Mouse (Mus musculus): ENCODE results near the gene Mapk13.
"Not testable (repeated sequence)": the region's sequence is repeated elsewhere in the genome, so short reads cannot be mapped to it uniquely, and the experiment has no call there.

Gene Mapk13

DNA sequence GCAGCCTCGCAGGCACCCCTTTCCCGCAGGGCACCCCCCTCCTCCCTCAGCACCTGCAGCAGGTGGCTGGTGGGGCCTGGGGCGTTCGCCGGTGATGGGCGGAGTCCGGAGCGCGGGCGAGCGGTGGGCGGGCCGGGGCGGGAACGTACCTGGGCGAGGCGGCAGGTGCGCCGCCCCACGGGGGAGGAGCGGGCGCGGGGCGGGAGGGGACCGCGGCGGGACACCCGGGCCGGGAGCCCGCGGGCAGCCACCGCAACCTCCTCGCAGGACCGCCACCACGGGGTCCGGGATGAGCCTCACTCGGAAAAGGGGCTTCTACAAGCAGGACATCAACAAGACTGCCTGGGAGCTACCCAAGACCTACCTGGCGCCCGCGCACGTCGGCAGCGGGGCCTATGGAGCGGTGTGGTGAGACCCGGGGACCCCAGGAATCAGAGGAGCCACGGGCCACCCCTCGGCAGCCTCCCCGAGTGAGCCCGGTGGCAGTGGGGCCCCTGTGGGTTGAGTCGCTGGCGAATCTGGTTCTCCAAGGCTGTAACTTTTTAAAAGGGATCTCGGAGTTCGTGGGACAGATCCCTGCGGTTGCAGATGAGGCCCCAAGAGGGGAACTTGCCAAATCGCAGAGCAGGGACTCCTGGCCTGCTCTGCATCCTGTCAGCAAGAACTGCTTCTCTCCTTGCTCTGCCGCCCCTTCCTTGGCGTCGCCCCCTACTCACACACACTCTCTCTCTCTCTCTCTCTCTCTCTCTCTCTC is at the start of gene Mapk13:
Gene Mapk13 (plus strand): TSS at position 177 of the 754 bp plus-strand sequence.
- DNase-seq (ENCODE audit: low spot score in 2 of 2), result peak in 1 of 2 experiments; percentile 21

- DNase-seq (ENCODE audit: low spot score in 2 of 2), result no peak
Measured at GRCm38 (mm10) chr17:28725783-28726182, 43.3 kb upstream of the Mapk13 start, which contains the start of gene AC170998.1. Gene AC170998.1 (plus strand): TSS chr17:28726083.

- DNase-seq (ENCODE audit: low spot score in 2 of 2), result not testable (repeated sequence)
Measured at GRCm38 (mm10) chr17:28727511-28727910, 41.6 kb upstream of the Mapk13 start.

GRCm38 (mm10) chr17:28735317-28736105 is 33.6 kb upstream of the Mapk13 start:
- DNase-seq (ENCODE audit: low spot score in 2 of 2), result no peak

- DNase-seq (ENCODE audit: low spot score in 2 of 2), result no peak
Measured at GRCm38 (mm10) chr17:28736486-28736885, 32.6 kb upstream of the Mapk13 start.

GRCm38 (mm10) chr17:28737973-28738372 is 31.1 kb upstream of the Mapk13 start:
- no peak for DNase-seq (ENCODE audit: low spot score in 2 of 2)

DNA sequence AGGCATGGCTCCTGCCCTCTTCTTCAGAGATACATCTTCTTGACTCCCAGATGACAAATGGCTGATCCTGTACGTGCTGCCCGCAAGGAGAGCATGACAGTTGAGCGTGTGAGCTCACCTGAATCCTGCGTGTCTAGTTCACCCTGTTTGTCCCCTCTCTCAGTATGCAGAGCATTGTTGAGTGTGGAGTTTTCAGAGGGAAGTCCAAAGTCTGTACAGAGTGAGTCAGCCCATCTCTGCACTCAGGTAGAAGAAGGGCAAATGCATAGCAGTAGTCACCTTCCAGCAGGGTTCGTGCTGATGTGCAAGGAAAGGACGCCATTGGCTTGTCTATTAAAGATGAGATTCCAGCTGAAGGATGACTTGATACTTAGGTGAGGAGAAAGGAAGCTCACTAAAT is 29.9 kb upstream of the Mapk13 start:
- no peak for DNase-seq (ENCODE audit: low spot score in 2 of 2)

GRCm38 (mm10) chr17:28743145-28743866 is 25.8 kb upstream of the Mapk13 start:
- no peak for DNase-seq (ENCODE audit: low spot score in 2 of 2)

DNA sequence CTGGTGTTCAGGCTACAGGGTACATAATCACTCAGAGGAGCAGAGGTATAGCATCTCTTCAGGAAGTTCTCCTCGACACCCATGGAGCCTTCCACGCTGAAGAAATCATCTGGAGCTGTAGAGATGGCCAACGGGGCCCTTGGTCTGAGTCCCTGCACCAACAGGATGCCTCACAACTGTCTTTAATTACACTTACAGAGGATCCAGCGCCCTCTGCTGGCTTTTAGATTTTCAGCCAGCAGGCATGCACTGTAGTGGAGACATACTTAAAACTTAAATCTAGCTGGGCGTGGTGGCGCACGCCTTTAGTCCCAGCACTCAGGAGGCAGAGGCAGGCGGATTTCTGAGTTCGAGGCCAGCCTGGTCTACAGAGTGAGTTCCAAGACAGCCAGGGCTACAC is 25.2 kb upstream of the Mapk13 start:
- no peak for DNase-seq (ENCODE audit: low spot score in 2 of 2)

DNA sequence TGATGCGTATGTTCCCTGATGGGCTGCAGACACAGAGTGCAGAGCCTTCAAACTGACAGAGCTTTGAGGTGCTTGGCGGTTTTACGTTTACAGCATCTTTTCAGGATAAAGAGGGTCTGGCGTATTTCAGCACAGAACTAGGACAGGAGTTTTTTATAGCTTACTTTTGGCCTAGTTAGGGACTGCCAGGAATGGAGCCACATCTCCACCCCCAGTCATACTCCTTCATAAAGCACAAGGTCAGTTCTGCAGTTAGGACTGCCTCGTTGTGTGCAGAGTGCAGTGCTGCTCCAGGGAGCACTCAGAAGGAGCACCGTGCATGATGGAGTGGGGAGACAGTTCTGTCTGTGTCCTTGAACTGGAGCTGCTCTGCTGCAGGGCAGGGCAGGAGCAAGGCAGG is 23.3 kb upstream of the Mapk13 start:
- no peak for DNase-seq (ENCODE audit: low spot score in 2 of 2)

DNA sequence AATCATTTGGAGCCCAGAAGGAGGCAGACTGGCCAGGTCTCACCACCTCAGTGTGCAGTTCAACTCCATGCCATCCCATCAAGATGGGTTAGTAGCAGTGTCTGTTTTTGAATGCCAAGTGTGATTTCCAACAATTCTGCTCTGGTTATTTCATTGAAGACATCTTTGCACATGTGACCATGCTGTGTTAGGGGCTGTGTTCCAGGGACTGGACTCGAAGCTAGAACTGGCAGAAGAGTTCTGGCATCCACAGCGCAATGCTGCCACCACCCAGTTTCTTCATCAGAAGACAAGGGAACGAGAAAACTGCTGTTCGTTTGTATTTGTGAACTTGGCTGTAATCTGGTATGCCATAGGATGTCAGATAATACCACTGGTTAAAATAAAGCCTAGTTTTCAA is 21.1 kb upstream of the Mapk13 start:
- no peak for DNase-seq (ENCODE audit: low spot score in 2 of 2)

- DNase-seq (ENCODE audit: low spot score in 2 of 2), result no peak
Measured at GRCm38 (mm10) chr17:28750580-28750979, 18.5 kb upstream of the Mapk13 start.

GRCm38 (mm10) chr17:28756447-28756846 is 12.7 kb upstream of the Mapk13 start:
- no peak for DNase-seq (ENCODE audit: low spot score in 2 of 2)

DNA sequence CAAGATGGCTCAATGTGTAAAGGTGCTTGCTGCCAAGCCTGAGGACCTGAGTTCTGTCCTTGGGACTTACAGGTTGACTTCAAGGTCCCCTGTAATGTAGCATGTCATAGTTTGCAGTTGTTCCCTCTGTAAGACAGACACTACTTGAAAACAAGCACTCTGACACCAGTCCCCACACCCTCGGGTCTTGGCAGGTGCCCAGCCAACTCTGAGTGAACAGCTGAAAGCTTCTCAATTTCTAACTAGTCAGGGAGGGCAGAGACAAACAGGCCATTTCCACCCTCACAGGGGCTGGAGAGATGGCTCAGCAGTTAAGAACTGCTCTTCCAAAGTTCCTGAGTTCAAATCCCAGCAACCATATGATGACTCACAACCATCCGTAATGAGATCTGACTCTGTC is 11.6 kb upstream of the Mapk13 start:
- DNase-seq (ENCODE audit: low spot score in 2 of 2), result no peak

GRCm38 (mm10) chr17:28760736-28761312 is 8.3 kb upstream of the Mapk13 start:
- DNase-seq (ENCODE audit: low spot score in 2 of 2), result no peak

DNA sequence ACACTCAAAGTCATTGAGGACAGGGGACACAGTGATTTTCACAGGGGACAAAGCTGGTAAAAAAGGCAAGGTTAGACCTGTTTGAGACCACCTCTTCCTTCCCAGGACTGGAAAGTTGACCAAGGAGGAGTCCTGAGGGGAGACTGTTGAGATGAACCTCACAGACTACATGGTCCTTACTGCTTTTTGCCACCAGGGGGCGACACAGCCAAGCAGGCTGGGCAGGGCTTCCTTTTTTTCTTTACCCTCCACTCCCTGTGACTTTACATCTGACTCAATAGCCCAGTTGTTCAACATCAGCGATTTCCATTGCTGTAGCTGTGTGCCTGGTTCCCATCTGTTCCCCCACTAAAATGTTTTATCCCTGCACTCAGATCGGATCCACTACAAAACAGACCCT is 7.2 kb upstream of the Mapk13 start:
- peak; percentile 66 to 83 for DNase-seq (ENCODE audit: low spot score in 2 of 2)

- DNase-seq (ENCODE audit: low spot score in 2 of 2), result no peak
Measured at GRCm38 (mm10) chr17:28766203-28766602, 2.9 kb upstream of the Mapk13 start.

DNA sequence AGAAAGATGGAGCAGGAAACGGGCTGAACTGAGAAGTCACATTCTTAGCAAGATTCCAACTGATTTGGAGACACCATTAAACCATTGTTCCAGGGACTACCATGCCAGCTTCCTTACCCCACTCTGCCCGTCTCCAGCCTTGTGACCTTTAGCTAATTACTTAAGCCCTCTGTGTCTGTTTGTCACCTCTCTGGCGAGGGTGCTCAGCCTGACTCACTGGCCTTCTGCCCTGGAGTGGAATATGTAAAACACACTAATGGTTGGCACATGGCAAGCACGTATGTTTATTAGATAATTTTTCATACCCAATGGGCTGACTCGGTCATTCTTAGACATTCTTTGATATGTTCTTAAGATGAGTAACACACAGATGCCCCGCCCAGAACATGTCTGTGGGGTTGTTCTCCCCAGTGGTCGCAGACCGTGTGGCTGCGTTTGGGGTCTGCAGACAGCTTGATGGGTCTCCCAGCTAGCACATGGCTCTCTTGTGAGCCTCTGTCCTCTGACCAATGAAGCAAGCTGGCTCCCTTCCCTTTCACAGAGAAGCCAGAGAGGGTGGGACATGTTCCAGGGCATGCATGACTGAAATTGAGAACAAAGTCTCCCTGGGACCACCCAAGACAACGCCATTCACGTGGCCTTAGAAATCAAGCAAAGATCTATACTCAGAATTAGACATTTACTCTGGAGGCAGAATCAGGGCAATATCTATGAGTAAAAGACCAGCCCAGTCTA is 2.1 kb upstream of the Mapk13 start:
- no peak for DNase-seq (ENCODE audit: low spot score in 2 of 2)

GRCm38 (mm10) chr17:28769875-28770421 is 851 bp downstream of the Mapk13 start:
- peak in 1 of 2 experiments; percentile 38 for DNase-seq (ENCODE audit: low spot score in 2 of 2)

GRCm38 (mm10) chr17:28771289-28771688 is 2.2 kb downstream of the Mapk13 start:
- no peak for DNase-seq (ENCODE audit: low spot score in 2 of 2)

GRCm38 (mm10) chr17:28774303-28774702 is 5.2 kb downstream of the Mapk13 start:
- not testable (repeated sequence) for DNase-seq (ENCODE audit: low spot score in 2 of 2)

Data from urinary bladder, postnatal 4 days (tissue).